Mouse (Mus musculus) thymus, adult 2 months (tissue): Measurements from ENCODE around the gene Noct. TPM values are rescaled to one million over a fixed set of nuclear protein-coding genes. Genes with fewer than 3 reads are reported as not detected.

Experiments used
- DNase-seq: peaks from one replicate; pipeline ENCODE4 v3.0.0; 2021
- H3K27ac ChIP-seq: fragments of 200-500 bp; 2 replicates; pipeline ENCODE4 v1.5.1; 2012; ENCODE audit warnings: low read length, control low read depth; ENCODE audit not compliant: control insufficient read depth, insufficient read depth
- H3K27me3 ChIP-seq: fragments of 200-500 bp; 2 replicates; pipeline ENCODE4 v1.6.1; 2012; ENCODE audit warnings: mild to moderate bottlenecking, low read length, moderate library complexity, mixed read lengths; ENCODE audit not compliant: control insufficient read depth, insufficient read depth
- H3K36me3 ChIP-seq: fragments of 200-500 bp; 2 replicates; pipeline ENCODE4 v1.6.1; 2012; ENCODE audit warnings: mild to moderate bottlenecking, low read length, moderate library complexity; ENCODE audit not compliant: control insufficient read depth, insufficient read depth
- H3K4me1 ChIP-seq: fragments of 200-500 bp; replicated peaks from 2 replicates; pipeline ENCODE4 v1.6.1; 2012; ENCODE audit warnings: low read length; ENCODE audit not compliant: control insufficient read depth, insufficient read depth
- H3K4me3 ChIP-seq: fragments of 200-500 bp; 2 replicates; pipeline ENCODE4 v1.5.1; 2012; ENCODE audit warnings: mild to moderate bottlenecking, low read length, control low read depth, moderate library complexity; ENCODE audit not compliant: control insufficient read depth, insufficient read depth
- CTCF ChIP-seq: fragments of 200-500 bp; IDR thresholded peaks from 2 replicates; pipeline ENCODE4 v1.5.1; 2012; ENCODE audit warnings: mild to moderate bottlenecking, control low read depth, low read length, moderate library complexity, borderline replicate concordance; ENCODE audit not compliant: control insufficient read depth, poor library complexity, insufficient read depth; ENCODE audit errors: extremely low read depth
- POLR2A ChIP-seq: fragments of 200-500 bp; IDR thresholded peaks from 2 replicates; pipeline ENCODE4 v1.6.1; 2012; ENCODE audit warnings: mild to moderate bottlenecking, low read length, control low read depth, moderate library complexity; ENCODE audit not compliant: control insufficient read depth, poor library complexity, insufficient read depth; ENCODE audit errors: extremely low read depth
- WGBS: fragments of 180-500 bp; shearing (Covaris S2); methylation state at CpG from one replicate; pipeline ENCODE4 v1.1.7; 2018; 5-methylcytosine and 5-hydroxymethylcytosine counted together
- polyA plus RNA-seq: library from polyadenylated mRNA; depleted of rRNA; stranded (reverse); fragments of >200 nt; gene quantifications from 2 replicates; pipeline ENCODE4 v1.2.3, GENCODE M21; 2012

The Noct gene
- polyA plus RNA-seq, 1 experiment, result 30.8 TPM

DNA sequence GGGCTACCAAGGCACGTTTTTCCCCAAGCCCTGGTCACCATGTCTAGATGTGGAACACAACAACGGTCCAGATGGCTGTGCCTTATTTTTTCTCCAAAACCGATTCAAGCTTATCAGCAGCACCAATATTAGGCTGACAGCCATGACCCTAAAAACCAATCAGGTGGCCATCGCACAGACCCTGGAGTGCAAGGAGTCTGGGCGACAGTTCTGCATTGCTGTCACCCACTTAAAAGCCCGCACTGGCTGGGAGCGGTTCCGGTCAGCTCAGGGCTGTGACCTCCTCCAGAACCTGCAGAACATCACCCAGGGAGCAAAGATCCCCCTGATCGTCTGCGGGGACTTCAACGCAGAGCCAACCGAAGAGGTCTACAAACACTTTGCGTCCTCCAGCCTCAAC, 25.6 kb downstream of the Noct start:
- no peak overlapping the region for H3K27ac ChIP-seq
- H3K4me3 ChIP-seq, result no peak overlapping the region
- TF ChIP-seq CTCF (no peak), POLR2A (no peak)
- DNase-seq, result no peak
- no peaks in the 10 kb centered on the region for H3K27me3 ChIP-seq
- WGBS, result 97% methylated on average over 13 of the region's 13 CpGs
- H3K4me1 ChIP-seq, result no peaks in the 10 kb centered on the region
- H3K36me3 ChIP-seq, result peaks cover 41% of the 10 kb centered on the region

- TF ChIP-seq POLR2A (no peak), CTCF (no peak)
- WGBS, result 94% methylated on average over 5 of the region's 5 CpGs
- Histone ChIP-seq H3K27ac (no peak overlapping the region), H3K4me3 (no peak overlapping the region), H3K27me3 (no peaks in the 10 kb centered on the region), H3K36me3 (peaks cover 53% of the 10 kb centered on the region), H3K4me1 (no peaks in the 10 kb centered on the region)
- DNase-seq, result no peak
Measured at GRCm38 (mm10) chr3:51251057-51251456, 26.8 kb downstream of the Noct start.

DNA sequence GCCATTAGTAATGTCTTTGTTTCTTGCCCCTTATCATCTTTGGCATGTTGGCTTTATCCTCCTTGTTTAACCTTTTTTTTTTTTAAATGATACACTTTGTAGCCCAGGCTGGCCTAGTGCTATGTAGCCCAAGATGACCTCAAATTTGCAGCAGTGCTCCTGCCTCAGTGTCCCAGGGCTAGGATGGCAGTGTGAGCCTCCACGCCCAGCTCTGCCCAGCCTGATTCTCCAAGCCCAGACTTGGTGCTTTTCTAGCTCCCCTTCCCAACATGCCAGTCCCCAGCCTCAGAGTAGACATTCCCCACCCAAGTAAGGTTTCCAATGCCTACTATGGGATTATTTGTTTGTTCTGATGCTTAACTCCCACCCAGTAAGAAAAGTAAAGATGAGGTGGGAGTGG, 28.0 kb downstream of the Noct start:
- no peak overlapping the region for H3K4me3 ChIP-seq
- no peaks in the 10 kb centered on the region for H3K4me1 ChIP-seq
- H3K36me3 ChIP-seq, result peaks cover 65% of the 10 kb centered on the region
- TF ChIP-seq POLR2A, result no peak
- TF ChIP-seq CTCF, result no peak
- no peak for DNase-seq
- 93% methylated on average over 1 of the region's 1 CpGs for WGBS
- no peak overlapping the region for H3K27ac ChIP-seq
- H3K27me3 ChIP-seq, result no peaks in the 10 kb centered on the region

DNA sequence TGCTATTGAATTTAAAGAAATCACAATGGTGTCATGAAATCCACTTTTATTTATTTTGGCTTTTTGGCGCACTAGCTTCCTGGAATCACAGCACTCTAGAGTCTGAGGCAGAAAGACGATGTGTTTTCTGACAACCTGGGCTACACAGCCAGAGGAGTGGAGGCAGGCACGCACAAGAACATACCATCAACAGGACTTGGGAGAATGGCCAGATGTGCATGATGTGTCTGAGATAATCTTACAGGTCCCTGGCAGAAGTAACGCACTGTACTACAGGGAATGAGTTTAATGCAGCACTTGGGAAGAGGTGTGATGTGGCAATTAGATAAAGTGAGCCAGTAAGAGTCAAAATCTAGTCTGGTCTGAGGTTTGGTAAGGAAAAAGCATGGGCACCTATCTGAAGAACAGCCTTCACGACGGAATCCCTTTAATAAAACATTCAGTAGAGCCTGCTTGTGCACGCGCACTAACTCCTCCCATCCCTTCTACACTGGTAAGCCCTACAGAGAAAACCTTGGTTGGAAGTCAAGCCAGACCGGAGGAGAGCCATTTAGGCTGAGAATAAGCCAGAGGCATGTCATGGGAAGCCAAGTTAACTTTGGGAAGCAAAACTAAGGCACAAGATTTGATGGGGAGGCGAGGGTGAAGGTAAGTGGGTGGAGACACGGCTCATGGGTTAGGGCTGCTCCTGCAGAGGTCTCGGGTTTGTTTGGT, 28.6 kb downstream of the Noct start:
- no peak for DNase-seq
- H3K27me3 ChIP-seq, result no peaks in the 10 kb centered on the region
- 95% methylated on average over 12 of the region's 12 CpGs for WGBS
- H3K4me3 ChIP-seq, result no peak overlapping the region
- no peaks in the 10 kb centered on the region for H3K4me1 ChIP-seq
- TF ChIP-seq POLR2A (no peak), CTCF (no peak)
- no peak overlapping the region for H3K27ac ChIP-seq
- peaks cover 71% of the 10 kb centered on the region for H3K36me3 ChIP-seq

GRCm38 (mm10) chr3:51254784-51255183, 30.5 kb downstream of the Noct start:
- H3K27ac ChIP-seq, result no peak overlapping the region
- peaks cover 83% of the 10 kb centered on the region for H3K36me3 ChIP-seq
- no peaks in the 10 kb centered on the region for H3K27me3 ChIP-seq
- no peak for DNase-seq
- no peak overlapping the region for H3K4me3 ChIP-seq
- no peak for TF ChIP-seq POLR2A
- no peak for TF ChIP-seq CTCF
- 80% methylated on average over 7 of the region's 7 CpGs for WGBS
- H3K4me1 ChIP-seq, result no peaks in the 10 kb centered on the region

- DNase-seq, result no peak
- no peak for TF ChIP-seq CTCF
- no peak for TF ChIP-seq POLR2A
- Histone ChIP-seq H3K27ac (no peak overlapping the region), H3K36me3 (peaks cover 91% of the 10 kb centered on the region), H3K27me3 (no peaks in the 10 kb centered on the region), H3K4me3 (no peak overlapping the region), H3K4me1 (no peaks in the 10 kb centered on the region)
- WGBS, result 94% methylated on average over 12 of the region's 12 CpGs
Measured at GRCm38 (mm10) chr3:51256450-51256849, 32.2 kb downstream of the Noct start.
